Mouse (Mus musculus) MEL (cell line): ENCODE measurements around the gene Sema6d. TPM values are rescaled to one million over a fixed set of nuclear protein-coding genes. Genes with fewer than 3 reads are reported as not detected.

Source experiments
- DNase-seq: peaks from one replicate; pipeline ENCODE4 v3.0.0; 2011; ENCODE audit warnings: low read depth, low spot score
- H3K27ac ChIP-seq: 2 replicates; pipeline ENCODE4 v1.5.1; 2012; ENCODE audit warnings: low read depth, mild to moderate bottlenecking, control low read depth, low read length, moderate library complexity; ENCODE audit not compliant: control insufficient read depth
- H3K27me3 ChIP-seq, 2 experiments: fragments of 150-350 bp in 1 of 2; sonication (generic) in 1 of 2; 2 replicates each; pipeline ENCODE4 v1.6.1; 2012; ENCODE audit warnings: low read length in 2 of 2, mild to moderate bottlenecking in 2 of 2, improper control_type of control experiment in 1 of 2, moderate library complexity in 1 of 2; ENCODE audit not compliant: insufficient read depth in 2 of 2, control insufficient read depth in 1 of 2
- H3K36me3 ChIP-seq, 2 experiments: 2 replicates each; pipeline ENCODE4 v1.6.1; 2012 to 2014; ENCODE audit warnings: low read length in 2 of 2, improper control_type of control experiment in 1 of 2, inconsistent platforms in 1 of 2, mild to moderate bottlenecking in 1 of 2; ENCODE audit not compliant: insufficient read depth in 2 of 2, control insufficient read depth in 1 of 2
- H3K4me1 ChIP-seq, 2 experiments: fragments of 150-350 bp in 1 of 2; sonication (generic) in 1 of 2; 2 replicates each; pipeline ENCODE4 v1.6.1; 2012; ENCODE audit warnings: low read length in 2 of 2, improper control_type of control experiment in 1 of 2, mild to moderate bottlenecking in 1 of 2; ENCODE audit not compliant: insufficient read depth in 2 of 2, control insufficient read depth in 1 of 2
- H3K4me3 ChIP-seq, 2 experiments: fragments of 150-350 bp in 1 of 2; sonication (generic) in 1 of 2; 2 replicates each; pipeline ENCODE4 v1.5.1; 2012; ENCODE audit warnings: low read depth in 2 of 2, low read length in 2 of 2, mild to moderate bottlenecking in 2 of 2, moderate library complexity in 2 of 2, control low read depth in 1 of 2, improper control_type of control experiment in 1 of 2; ENCODE audit not compliant: control insufficient read depth in 1 of 2, insufficient read depth in 1 of 2
- H3K79me2 ChIP-seq: 2 replicates; pipeline ENCODE4 v1.6.1; 2012; ENCODE audit warnings: mild to moderate bottlenecking, low read length, moderate library complexity; ENCODE audit not compliant: control insufficient read depth, poor library complexity, insufficient read depth
- H3K9ac ChIP-seq: 2 replicates; pipeline ENCODE4 v1.6.1; 2012; ENCODE audit warnings: low read depth, mild to moderate bottlenecking, control low read depth, low read length, moderate library complexity; ENCODE audit not compliant: control insufficient read depth, poor library complexity, severe bottlenecking
- H3K9me3 ChIP-seq: fragments of 150-350 bp; sonication (generic); replicated peaks from 2 replicates; pipeline ENCODE4 v1.6.1; 2012; ENCODE audit warnings: mild to moderate bottlenecking, low read length, improper control_type of control experiment, moderate library complexity; ENCODE audit not compliant: insufficient read depth
- BHLHE40 ChIP-seq: IDR thresholded peaks from 2 replicates; pipeline ENCODE4 v1.6.1; 2012; ENCODE audit warnings: low read depth, mild to moderate bottlenecking, inconsistent platforms, low read length, improper control_type of control experiment, borderline replicate concordance
- CHD1 ChIP-seq: IDR thresholded peaks from 2 replicates; pipeline ENCODE4 v1.6.1; 2012; ENCODE audit warnings: low read depth, mild to moderate bottlenecking, inconsistent platforms, low read length, improper control_type of control experiment
- CTCF ChIP-seq, 3 experiments: IDR thresholded peaks in 2 of 3; conservative IDR thresholded peaks in 1 of 3; 2 replicates each; pipeline ENCODE4 v1.5.1; 2011 to 2012; ENCODE audit warnings: low read length in 3 of 3, low read depth in 2 of 3, mild to moderate bottlenecking in 2 of 3, improper control_type of control experiment in 1 of 3, inconsistent platforms in 1 of 3, mixed read lengths in 1 of 3, moderate library complexity in 1 of 3; ENCODE audit not compliant: control insufficient read depth in 1 of 3, insufficient read depth in 1 of 3, poor library complexity in 1 of 3, severe bottlenecking in 1 of 3
- E2F4 ChIP-seq: IDR thresholded peaks from 2 replicates; pipeline ENCODE4 v1.6.1; 2011; ENCODE audit warnings: low read depth, low read length, improper control_type of control experiment, borderline replicate concordance
- ELF1 ChIP-seq: IDR thresholded peaks from 2 replicates; pipeline ENCODE4 v1.6.1; 2014; ENCODE audit warnings: low read depth, mild to moderate bottlenecking, inconsistent platforms, low read length, improper control_type of control experiment, moderate library complexity
- EP300 ChIP-seq, 2 experiments: IDR thresholded peaks; 2 replicates each; pipeline ENCODE4 v1.6.1; 2011; ENCODE audit warnings: improper control_type of control experiment in 2 of 2, low read length in 2 of 2, low read depth in 1 of 2, mild to moderate bottlenecking in 1 of 2
- ETS1 ChIP-seq: IDR thresholded peaks from 2 replicates; pipeline ENCODE4 v1.6.1; 2012; ENCODE audit warnings: low read depth, mild to moderate bottlenecking, inconsistent platforms, low read length, improper control_type of control experiment, moderate library complexity
- GATA1 ChIP-seq: IDR thresholded peaks from 2 replicates; pipeline ENCODE4 v1.6.1; 2011; ENCODE audit warnings: low read depth, low read length, improper control_type of control experiment
- MAFK ChIP-seq: IDR thresholded peaks from 2 replicates; pipeline ENCODE4 v1.6.1; 2011; ENCODE audit warnings: low read depth, mild to moderate bottlenecking, low read length, improper control_type of control experiment, borderline replicate concordance
- MXI1 ChIP-seq: IDR thresholded peaks from 2 replicates; pipeline ENCODE4 v1.6.1; 2011; ENCODE audit warnings: mild to moderate bottlenecking, low read depth, low read length, improper control_type of control experiment
- MYC ChIP-seq: IDR thresholded peaks from 2 replicates; pipeline ENCODE4 v1.6.1; 2011; ENCODE audit warnings: low read depth, mild to moderate bottlenecking, low read length, improper control_type of control experiment, moderate library complexity
- NELFE ChIP-seq: IDR thresholded peaks from 2 replicates; pipeline ENCODE4 v1.6.1; 2011; ENCODE audit warnings: low read depth, low read length, improper control_type of control experiment
- NRF1 ChIP-seq: IDR thresholded peaks from 2 replicates; pipeline ENCODE4 v1.6.1; 2014; ENCODE audit warnings: low read depth, mild to moderate bottlenecking, inconsistent platforms, low read length, improper control_type of control experiment, moderate library complexity; ENCODE audit not compliant: poor library complexity, insufficient read depth, severe bottlenecking
- POLR2A ChIP-seq, 2 experiments: IDR thresholded peaks; 2 replicates each; pipeline ENCODE4 v1.6.1; 2011 to 2012; ENCODE audit warnings: low read length in 2 of 2, mild to moderate bottlenecking in 2 of 2, control low read depth in 1 of 2, improper control_type of control experiment in 1 of 2, low read depth in 1 of 2, moderate library complexity in 1 of 2; ENCODE audit not compliant: control insufficient read depth in 1 of 2, insufficient read depth in 1 of 2, poor library complexity in 1 of 2
- POLR2AphosphoS2 ChIP-seq: IDR thresholded peaks from 2 replicates; pipeline ENCODE4 v1.6.1; 2011; ENCODE audit warnings: low read length, improper control_type of control experiment
- POLR2AphosphoS5 ChIP-seq: IDR thresholded peaks from 2 replicates; pipeline ENCODE4 v1.6.1; 2012; ENCODE audit warnings: low read depth, borderline replicate concordance, mild to moderate bottlenecking, inconsistent platforms, low read length, moderate library complexity, mixed read lengths
- TBP ChIP-seq: IDR thresholded peaks from 2 replicates; pipeline ENCODE4 v1.8.0; 2011; ENCODE audit warnings: low read depth, low read length, improper control_type of control experiment
- USF1 ChIP-seq: IDR thresholded peaks from 2 replicates; pipeline ENCODE4 v1.6.1; 2014; ENCODE audit warnings: low read depth, mild to moderate bottlenecking, inconsistent platforms, low read length, improper control_type of control experiment, moderate library complexity
- USF2 ChIP-seq, 2 experiments: IDR thresholded peaks; 2 replicates each; pipeline ENCODE4 v1.6.1; 2011 to 2012; ENCODE audit warnings: improper control_type of control experiment in 2 of 2, low read length in 2 of 2, borderline replicate concordance in 1 of 2, inconsistent platforms in 1 of 2, low read depth in 1 of 2, mild to moderate bottlenecking in 1 of 2; ENCODE audit not compliant: insufficient read depth in 1 of 2
- ZC3H11A ChIP-seq: IDR thresholded peaks from 2 replicates; pipeline ENCODE4 v1.6.1; 2012; ENCODE audit warnings: low read depth, mild to moderate bottlenecking, inconsistent platforms, low read length, improper control_type of control experiment
- ZMIZ1 ChIP-seq: IDR thresholded peaks from 2 replicates; pipeline ENCODE4 v1.6.1; 2012; ENCODE audit warnings: low read depth, mild to moderate bottlenecking, inconsistent platforms, low read length, improper control_type of control experiment, moderate library complexity
- ZNF384 ChIP-seq: IDR thresholded peaks from 2 replicates; pipeline ENCODE4 v1.6.1; 2012; ENCODE audit warnings: low read depth, mild to moderate bottlenecking, inconsistent platforms, low read length, improper control_type of control experiment
- polyA plus RNA-seq, 2 experiments: library from polyadenylated mRNA; stranded (reverse) in 1 of 2; unstranded in 1 of 2; fragments of >175 nt in 1 of 2; fragments of >200 nt in 1 of 2; gene quantifications; 2 replicates each; pipeline versions ENCODE4 v1.2.1 to v1.2.4; 2012; ENCODE audit warnings: low replicate concordance in 2 of 2, low read depth in 1 of 2; ENCODE audit not compliant: insufficient read length in 2 of 2, insufficient read depth in 1 of 2, missing spikeins in 1 of 2
- total RNA-seq: library from RNA; depleted of rRNA; stranded (reverse); fragments of 300-350 nt; gene quantifications from 2 replicates; pipeline ENCODE4 v1.2.3, GENCODE M21; 2012

Gene Sema6d
- total and polyA plus RNA-seq, 3 experiments = not detected

- no peak overlapping the region for H3K27ac ChIP-seq
- no peaks in the 10 kb centered on the region for H3K27me3 ChIP-seq
- TF ChIP-seq MYC (no peak), NELFE (no peak), ZMIZ1 (no peak), ZC3H11A (no peak), ZNF384 (no peak), CTCF (IDR thresholded peaks at IDR 0.05 in 2 of 3, conservative IDR thresholded peaks at IDR 0.05 in 1 of 3; ENCODE audit: control insufficient read depth in 1 of 3, insufficient read depth in 1 of 3, low read depth in 2 of 3, low read length in 3 of 3, poor library complexity in 1 of 3, severe bottlenecking in 1 of 3) (no peak), ELF1 (no peak), EP300 (IDR thresholded peaks at IDR 0.05; ENCODE audit: low read depth in 1 of 2, low read length in 2 of 2) (no peak), MAFK (no peak), NRF1 (no peak), TBP (no peak), POLR2AphosphoS5 (no peak), BHLHE40 (no peak), E2F4 (no peak), CHD1 (no peak), ETS1 (no peak), USF1 (no peak)
- no peak overlapping the region for H3K4me3 ChIP-seq
- H3K79me2 ChIP-seq = no peaks in the 10 kb centered on the region
- H3K4me1 ChIP-seq = no peaks in the 10 kb centered on the region
- no peaks in the 10 kb centered on the region for H3K36me3 ChIP-seq
- no peaks in the 10 kb centered on the region for H3K9me3 ChIP-seq
- no peak for DNase-seq
- no peak overlapping the region for H3K9ac ChIP-seq
Measured at GRCm38 (mm10) chr2:124121539-124121938, 31.8 kb downstream of the Sema6d start.

GRCm38 (mm10) chr2:124125504-124125903 is 35.7 kb downstream of the Sema6d start:
- Histone ChIP-seq H3K79me2 (no peaks in the 10 kb centered on the region), H3K4me1 (no peaks in the 10 kb centered on the region), H3K9ac (no peak overlapping the region), H3K9me3 (no peaks in the 10 kb centered on the region)
- TF ChIP-seq POLR2AphosphoS2 = no peak
- no peak for TF ChIP-seq NELFE
- no peak for TF ChIP-seq MXI1
- TF ChIP-seq CHD1 = no peak
- no peak for TF ChIP-seq USF2 (IDR thresholded peaks at IDR 0.05; ENCODE audit: borderline replicate concordance in 1 of 2, insufficient read depth in 1 of 2, low read depth in 1 of 2, low read length in 2 of 2)
- TF ChIP-seq GATA1 = no peak
- TF ChIP-seq POLR2A (IDR thresholded peaks at IDR 0.05; ENCODE audit: control insufficient read depth in 1 of 2, insufficient read depth in 1 of 2, low read depth in 1 of 2, low read length in 2 of 2, poor library complexity in 1 of 2) = no peak
- no peak for TF ChIP-seq MAFK
- TF ChIP-seq, all 39 proteins: peak for 0
- H3K36me3 ChIP-seq = no peaks in the 10 kb centered on the region
- H3K27ac ChIP-seq = no peak overlapping the region
- no peaks in the 10 kb centered on the region for H3K27me3 ChIP-seq
- DNase-seq = no peak
- no peak overlapping the region for H3K4me3 ChIP-seq
